Mouse (Mus musculus) liver, embryonic 12.5 days (tissue): ENCODE data around the gene Tnfrsf4. TPM values are rescaled to one million over a fixed set of nuclear protein-coding genes. Genes with fewer than 3 reads are reported as not detected.

Experiments
- ATAC-seq: fragments of 200-750 bp; cut with Nextera tagmentation; 2 replicates; pipeline ENCODE4 v1.8.0; 2017; ENCODE audit warnings: moderate number of reproducible peaks, mild to moderate bottlenecking, moderate library complexity
- H3K27ac ChIP-seq: fragments of 300-500 bp; sonication (generic); 2 replicates; pipeline ENCODE4 v1.5.1; 2016; ENCODE audit warnings: mild to moderate bottlenecking
- H3K27me3 ChIP-seq: fragments of 300-500 bp; sonication (generic); replicated peaks from 2 replicates; pipeline ENCODE4 v1.6.1; 2016; ENCODE audit warnings: mild to moderate bottlenecking, moderate library complexity
- H3K36me3 ChIP-seq: fragments of 300-500 bp; sonication (generic); 2 replicates; pipeline ENCODE4 v1.6.1; 2016; ENCODE audit warnings: mild to moderate bottlenecking, moderate library complexity
- H3K4me1 ChIP-seq: fragments of 300-500 bp; sonication (generic); 2 replicates; pipeline ENCODE4 v1.6.1; 2016
- H3K4me2 ChIP-seq: fragments of 300-500 bp; sonication (generic); 2 replicates; pipeline ENCODE4 v1.6.1; 2016; ENCODE audit warnings: mild to moderate bottlenecking, moderate library complexity
- H3K4me3 ChIP-seq: fragments of 300-500 bp; sonication (generic); 2 replicates; pipeline ENCODE4 v1.5.1; 2016; ENCODE audit warnings: mild to moderate bottlenecking, moderate library complexity
- H3K9ac ChIP-seq: fragments of 300-500 bp; sonication (generic); 2 replicates; pipeline ENCODE4 v1.6.1; 2016; ENCODE audit warnings: mild to moderate bottlenecking, moderate library complexity
- H3K9me3 ChIP-seq: fragments of 300-500 bp; sonication (generic); replicated peaks from 2 replicates; pipeline ENCODE4 v1.6.1; 2016; ENCODE audit warnings: mild to moderate bottlenecking, moderate library complexity
- WGBS: fragments of 180-500 bp; shearing (Covaris S2); methylation state at CpG from one replicate; pipeline ENCODE4 v1.1.7; 2016; ENCODE audit not compliant: insufficient replicate concordance; 5-methylcytosine and 5-hydroxymethylcytosine counted together
- polyA plus RNA-seq: library from polyadenylated mRNA; unstranded; fragments of >200 nt; fragmentation: Nextera tagmentation; extraction: Ambion mirVana; gene quantifications from 2 replicates; pipeline ENCODE4 v1.2.1, GENCODE M21; 2016

Gene Tnfrsf4
- polyA plus RNA-seq, 1 experiment from 2014 or later, result 0.39 TPM

GRCm38 (mm10) chr4:155992906-155993547 is 20.6 kb upstream of the Tnfrsf4 start:
- H3K4me2 ChIP-seq, result peak overlapping the region; percentile 100
- H3K36me3 ChIP-seq, result peaks cover 37% of the 10 kb centered on the region
- peaks cover 60% of the 10 kb centered on the region for H3K4me1 ChIP-seq
- H3K9ac ChIP-seq, result peak overlapping the region; percentile 87
- H3K9me3 ChIP-seq, result no peaks in the 10 kb centered on the region
- H3K4me3 ChIP-seq, result peak overlapping the region; percentile 81
- ATAC-seq, result peak; percentile 78
- no peaks in the 10 kb centered on the region for H3K27me3 ChIP-seq
- under 1% methylated on average over 70 of the region's 70 CpGs for WGBS
- peak overlapping the region; percentile 96 for H3K27ac ChIP-seq

- WGBS, result 6% methylated on average over 15 of the region's 15 CpGs
- H3K4me2 ChIP-seq, result peak overlapping the region; percentile 100
- ATAC-seq, result no peak
- H3K36me3 ChIP-seq, result peaks cover 43% of the 10 kb centered on the region
- no peaks in the 10 kb centered on the region for H3K9me3 ChIP-seq
- H3K27me3 ChIP-seq, result no peaks in the 10 kb centered on the region
- peaks cover 55% of the 10 kb centered on the region for H3K4me1 ChIP-seq
- H3K27ac ChIP-seq, result peak overlapping the region; percentile 96
- H3K4me3 ChIP-seq, result peak overlapping the region; percentile 81
- H3K9ac ChIP-seq, result peak overlapping the region; percentile 87
Observed at GRCm38 (mm10) chr4:155993606-155994005, 20.0 kb upstream of the Tnfrsf4 start.

- no peaks in the 10 kb centered on the region for H3K4me1 ChIP-seq
- ATAC-seq, result no peak
- WGBS, result 82% methylated on average over 3 of the region's 3 CpGs
- no peak overlapping the region for H3K4me3 ChIP-seq
- no peaks in the 10 kb centered on the region for H3K9me3 ChIP-seq
- H3K27me3 ChIP-seq, result no peaks in the 10 kb centered on the region
- H3K4me2 ChIP-seq, result no peak overlapping the region
- H3K9ac ChIP-seq, result no peak overlapping the region
- peaks cover 95% of the 10 kb centered on the region for H3K36me3 ChIP-seq
- H3K27ac ChIP-seq, result no peak overlapping the region
Observed at GRCm38 (mm10) chr4:156004109-156004508, 9.5 kb upstream of the Tnfrsf4 start.

- H3K27ac ChIP-seq, result no peak overlapping the region
- no peak overlapping the region for H3K9ac ChIP-seq
- peaks cover 95% of the 10 kb centered on the region for H3K36me3 ChIP-seq
- no peaks in the 10 kb centered on the region for H3K9me3 ChIP-seq
- H3K4me2 ChIP-seq, result no peak overlapping the region
- no peaks in the 10 kb centered on the region for H3K27me3 ChIP-seq
- H3K4me1 ChIP-seq, result no peaks in the 10 kb centered on the region
- 88% methylated on average over 4 of the region's 4 CpGs for WGBS
- no peak for ATAC-seq
- H3K4me3 ChIP-seq, result no peak overlapping the region
Observed at GRCm38 (mm10) chr4:156008369-156008768, 5.3 kb upstream of the Tnfrsf4 start.

- no peaks in the 10 kb centered on the region for H3K4me1 ChIP-seq
- no peak for ATAC-seq
- 85% methylated on average over 2 of the region's 2 CpGs for WGBS
- H3K4me3 ChIP-seq, result no peak overlapping the region
- H3K27ac ChIP-seq, result no peak overlapping the region
- no peak overlapping the region for H3K9ac ChIP-seq
- H3K36me3 ChIP-seq, result peaks cover 60% of the 10 kb centered on the region
- no peaks in the 10 kb centered on the region for H3K27me3 ChIP-seq
- H3K4me2 ChIP-seq, result no peak overlapping the region
- no peaks in the 10 kb centered on the region for H3K9me3 ChIP-seq
Observed at GRCm38 (mm10) chr4:156014436-156014835, 793 bp downstream of the Tnfrsf4 start.

GRCm38 (mm10) chr4:156019771-156020170 is 6.1 kb downstream of the Tnfrsf4 start:
- Histone ChIP-seq H3K9me3 (no peaks in the 10 kb centered on the region), H3K9ac (no peak overlapping the region), H3K4me2 (no peak overlapping the region), H3K36me3 (peaks cover 11% of the 10 kb centered on the region), H3K27ac (no peak overlapping the region), H3K27me3 (no peaks in the 10 kb centered on the region), H3K4me3 (no peak overlapping the region), H3K4me1 (peaks cover 11% of the 10 kb centered on the region)
- 79% methylated on average over 12 of the region's 12 CpGs for WGBS
- no peak for ATAC-seq

GRCm38 (mm10) chr4:156021381-156021780 is 7.7 kb downstream of the Tnfrsf4 start:
- H3K27ac ChIP-seq, result no peak overlapping the region

GRCm38 (mm10) chr4:156021942-156022419 is 8.3 kb downstream of the Tnfrsf4 start:
- WGBS, result 24% methylated on average over 9 of the region's 9 CpGs
- Histone ChIP-seq H3K27ac (no peak overlapping the region), H3K4me1 (peaks cover 11% of the 10 kb centered on the region), H3K4me3 (no peak overlapping the region), H3K9me3 (no peaks in the 10 kb centered on the region), H3K36me3 (0 out of 2 replicates have a peak, but pooled peaks cover 3% of the 10 kb centered on the region), H3K4me2 (no peak overlapping the region), H3K27me3 (no peaks in the 10 kb centered on the region), H3K9ac (no peak overlapping the region)
- no peak for ATAC-seq

More at GRCm38 (mm10) chr4:156021381-156021780, 7.7 kb downstream of the Tnfrsf4 start:
- ATAC-seq, result no peak
- no peak overlapping the region for H3K4me3 ChIP-seq
- 0 out of 2 replicates have a peak, but pooled peaks cover 3% of the 10 kb centered on the region for H3K36me3 ChIP-seq
- H3K9me3 ChIP-seq, result no peaks in the 10 kb centered on the region
- H3K4me2 ChIP-seq, result no peak overlapping the region
- peaks cover 11% of the 10 kb centered on the region for H3K4me1 ChIP-seq
- 47% methylated on average over 3 of the region's 3 CpGs for WGBS
- H3K27me3 ChIP-seq, result no peaks in the 10 kb centered on the region
- no peak overlapping the region for H3K9ac ChIP-seq

GRCm38 (mm10) chr4:156023520-156023919 is 9.9 kb downstream of the Tnfrsf4 start:
- Histone ChIP-seq H3K36me3 (0 out of 2 replicates have a peak, but pooled peaks cover 3% of the 10 kb centered on the region), H3K9ac (no peak overlapping the region), H3K4me2 (no peak overlapping the region), H3K4me1 (peaks cover 11% of the 10 kb centered on the region), H3K27me3 (no peaks in the 10 kb centered on the region), H3K27ac (no peak overlapping the region), H3K4me3 (no peak overlapping the region), H3K9me3 (no peaks in the 10 kb centered on the region)
- no peak for ATAC-seq
- WGBS, result 67% methylated on average over 9 of the region's 9 CpGs

- H3K4me3 ChIP-seq, result no peak overlapping the region
- ATAC-seq, result no peak
- H3K36me3 ChIP-seq, result 0 out of 2 replicates have a peak, but pooled peaks cover 3% of the 10 kb centered on the region
- no peak overlapping the region for H3K4me2 ChIP-seq
- 84% methylated on average over 7 of the region's 7 CpGs for WGBS
- H3K9ac ChIP-seq, result no peak overlapping the region
- no peaks in the 10 kb centered on the region for H3K27me3 ChIP-seq
- H3K9me3 ChIP-seq, result no peaks in the 10 kb centered on the region
- H3K4me1 ChIP-seq, result peaks cover 11% of the 10 kb centered on the region
- no peak overlapping the region for H3K27ac ChIP-seq
Observed at GRCm38 (mm10) chr4:156024184-156024583, 10.5 kb downstream of the Tnfrsf4 start.

- Histone ChIP-seq H3K4me3 (no peak within 1 kb of the TSS), H3K4me2 (no peak within 1 kb of the TSS), H3K27ac (no peak within 1 kb of the TSS), H3K4me1 (peaks cover 19% of the 10 kb centered on the region), H3K9me3 (no peaks in the 10 kb centered on the region), H3K27me3 (no peaks in the 10 kb centered on the region), H3K9ac (no peak within 1 kb of the TSS), H3K36me3 (0 out of 2 replicates have a peak, but pooled peaks cover 6% of the 10 kb centered on the region)
- 43% methylated on average over 4 of the region's 4 CpGs for WGBS
- ATAC-seq, result no peak
Observed at GRCm38 (mm10) chr4:156026013-156026412, 12.4 kb downstream of the Tnfrsf4 start, which contains the start of gene Tnfrsf18. Gene Tnfrsf18 (plus strand): TSS chr4:156026164.

GRCm38 (mm10) chr4:156028580-156028979 is 14.9 kb downstream of the Tnfrsf4 start:
- H3K9ac ChIP-seq, result no peak overlapping the region
- 80% methylated on average over 7 of the region's 7 CpGs for WGBS
- no peak overlapping the region for H3K27ac ChIP-seq
- no peak for ATAC-seq
- 0 out of 2 replicates have a peak, but pooled peaks cover 6% of the 10 kb centered on the region for H3K36me3 ChIP-seq
- peaks cover 33% of the 10 kb centered on the region for H3K4me1 ChIP-seq
- no peaks in the 10 kb centered on the region for H3K9me3 ChIP-seq
- no peak overlapping the region for H3K4me2 ChIP-seq
- no peak overlapping the region for H3K4me3 ChIP-seq
- H3K27me3 ChIP-seq, result no peaks in the 10 kb centered on the region
